Mouse (Mus musculus) small intestine, adult 2 months (tissue): ENCODE measurements at regions not wholly inside any gene's neighbourhood (a gene's known extent, or its start where the extent isn't known, plus 50 kb on each side); places are given as distances from the start of the nearest gene placed in this dataset.

Experiments
- CTCF ChIP-seq: fragments of 200-500 bp; IDR thresholded peaks from 2 replicates; pipeline ENCODE4 v1.5.1; 2012; ENCODE audit warnings: low read depth, mild to moderate bottlenecking, control low read depth, inconsistent platforms, low read length, moderate library complexity, mixed read lengths; ENCODE audit not compliant: insufficient replicate concordance, insufficient read length; ENCODE audit errors: extremely low read depth
- POLR2A ChIP-seq: fragments of 200-500 bp; IDR thresholded peaks from 2 replicates; pipeline ENCODE4 v1.6.1; 2012; ENCODE audit warnings: low read depth, mild to moderate bottlenecking, control low read depth, inconsistent platforms, low read length, moderate library complexity

GRCm38 (mm10) chr9:69856621-69857020, 95.9 kb upstream of the Foxb1 start:
- TF ChIP-seq CTCF (no peak), POLR2A (no peak)
